Mouse (Mus musculus): Measurements from ENCODE around the gene Guf1. TPM values are rescaled to one million over a fixed set of nuclear protein-coding genes. Genes with fewer than 3 reads are reported as not detected.
A peak's percentile ranks its signal among the peaks of the same experiment; 100 is the strongest.

Gene Guf1
- polyA plus RNA-seq, 2 experiments, result 7.4 to 12.4 TPM

GRCm38 (mm10) chr5:69591640-69592461, 35.1 kb downstream of the Guf1 start, which contains the start of gene Gnpda2:
Gene Gnpda2 (minus strand): TSS chr5:69592340.
- TF ChIP-seq EP300 (IDR thresholded peaks at IDR 0.05; ENCODE audit: low read depth), result no peak
- TF ChIP-seq CTCF (IDR thresholded peaks at IDR 0.05; ENCODE audit: low read depth), result peak; percentile 58
- peak within 1 kb of the TSS; percentile 76 for H3K4me2 ChIP-seq (ENCODE audit: low read depth)
- H3K9ac ChIP-seq (replicated peaks), result peak within 1 kb of the TSS; percentile 77
- H3K9me3 ChIP-seq (ENCODE audit: control insufficient read depth, low read length), result no peaks in the 10 kb centered on the region
- ATAC-seq (ENCODE audit: insufficient read depth) (peak; percentile 90), DNase-seq (ENCODE audit: low read depth in 3 of 3, low spot score in 3 of 3) (peak; percentile 58 to 60 (median 60))
- no peak within 1 kb of the TSS for H3K27ac ChIP-seq
- 0 out of 4 replicates have a peak, but pooled peaks cover 0 to 2% of the 10 kb centered on the region in 2 experiments for H3K4me1 ChIP-seq (replicated peaks; ENCODE audit: control insufficient read depth in 2 of 2, insufficient read depth in 2 of 2, low read length in 1 of 2)
- H3K36me3 ChIP-seq (replicated peaks; ENCODE audit: control insufficient read depth, insufficient read depth, low read depth), result no peaks in the 10 kb centered on the region
- peak within 1 kb of the TSS; percentile 78 to 87 for H3K4me3 ChIP-seq (ENCODE audit: insufficient read depth in 1 of 2, low read depth in 2 of 2, low read length in 2 of 2)
- WGBS (ENCODE audit: insufficient replicate concordance), result 3% methylated on average over 42 of the region's 42 CpGs
- no peaks in the 10 kb centered on the region for H3K27me3 ChIP-seq (ENCODE audit: control insufficient read depth, insufficient read depth, low read length)

- DNase-seq (ENCODE audit: low read depth in 3 of 3, low spot score in 3 of 3), result no peak
- no peak for TF ChIP-seq EP300 (IDR thresholded peaks at IDR 0.05; ENCODE audit: low read depth)
- no peak for TF ChIP-seq CTCF (IDR thresholded peaks at IDR 0.05; ENCODE audit: low read depth)
- H3K4me3 ChIP-seq (ENCODE audit: insufficient read depth in 1 of 2, low read depth in 2 of 2, low read length in 2 of 2), result no peak overlapping the region
- H3K36me3 ChIP-seq (replicated peaks; ENCODE audit: control insufficient read depth, insufficient read depth, low read depth), result no peaks in the 10 kb centered on the region
- no peak overlapping the region for H3K27ac ChIP-seq
- ATAC-seq (ENCODE audit: insufficient read depth), result no peak
- H3K4me2 ChIP-seq (ENCODE audit: low read depth), result no peak overlapping the region
- H3K27me3 ChIP-seq (ENCODE audit: control insufficient read depth, insufficient read depth, low read length), result no peaks in the 10 kb centered on the region
- H3K9me3 ChIP-seq (ENCODE audit: control insufficient read depth, low read length), result no peaks in the 10 kb centered on the region
- no peak overlapping the region for H3K9ac ChIP-seq (replicated peaks)
- H3K4me1 ChIP-seq (replicated peaks; ENCODE audit: control insufficient read depth in 2 of 2, insufficient read depth in 2 of 2, low read length in 1 of 2), result no peaks in the 10 kb centered on the region
Measured at GRCm38 (mm10) chr5:69601027-69601426, 44.3 kb downstream of the Guf1 start.

- TF ChIP-seq EP300 (IDR thresholded peaks at IDR 0.05; ENCODE audit: low read depth), result no peak
- 0 out of 2 replicates have a peak, but pooled peaks have one; percentile 6 for TF ChIP-seq CTCF (IDR thresholded peaks at IDR 0.05; ENCODE audit: low read depth)
- ATAC-seq (ENCODE audit: insufficient read depth) (no peak), DNase-seq (ENCODE audit: low read depth in 3 of 3, low spot score in 3 of 3) (no peak)
- H3K4me1 ChIP-seq (replicated peaks; ENCODE audit: control insufficient read depth in 2 of 2, insufficient read depth in 2 of 2, low read length in 1 of 2), result no peaks in the 10 kb centered on the region
- no peak overlapping the region for H3K4me3 ChIP-seq (ENCODE audit: insufficient read depth in 1 of 2, low read depth in 2 of 2, low read length in 2 of 2)
- H3K4me2 ChIP-seq (ENCODE audit: low read depth), result no peak overlapping the region
- no peak overlapping the region for H3K27ac ChIP-seq
- H3K27me3 ChIP-seq (ENCODE audit: control insufficient read depth, insufficient read depth, low read length), result no peaks in the 10 kb centered on the region
- H3K9ac ChIP-seq (replicated peaks), result no peak overlapping the region
- H3K36me3 ChIP-seq (replicated peaks; ENCODE audit: control insufficient read depth, insufficient read depth, low read depth), result no peaks in the 10 kb centered on the region
- 17% methylated on average over 4 of the region's 4 CpGs for WGBS (ENCODE audit: insufficient replicate concordance)
- no peaks in the 10 kb centered on the region for H3K9me3 ChIP-seq (ENCODE audit: control insufficient read depth, low read length)
Measured at GRCm38 (mm10) chr5:69613209-69613796, 56.6 kb downstream of the Guf1 start.

GRCm38 (mm10) chr5:69620899-69621298, 64.2 kb downstream of the Guf1 start:
- DNase-seq (ENCODE audit: low read depth in 3 of 3, low spot score in 3 of 3), result no peak
- H3K4me1 ChIP-seq (replicated peaks; ENCODE audit: control insufficient read depth in 2 of 2, insufficient read depth in 2 of 2, low read length in 1 of 2), result no peaks in the 10 kb centered on the region
- no peak overlapping the region for H3K27ac ChIP-seq
- no peak overlapping the region for H3K4me2 ChIP-seq (ENCODE audit: low read depth)
- no peak for ATAC-seq (ENCODE audit: insufficient read depth)
- H3K27me3 ChIP-seq (ENCODE audit: control insufficient read depth, insufficient read depth, low read length), result no peaks in the 10 kb centered on the region
- no peak overlapping the region for H3K4me3 ChIP-seq (ENCODE audit: insufficient read depth in 1 of 2, low read depth in 2 of 2, low read length in 2 of 2)
- H3K9me3 ChIP-seq (ENCODE audit: control insufficient read depth, low read length), result no peaks in the 10 kb centered on the region
- H3K36me3 ChIP-seq (replicated peaks; ENCODE audit: control insufficient read depth, insufficient read depth, low read depth), result no peaks in the 10 kb centered on the region
- TF ChIP-seq CTCF (IDR thresholded peaks at IDR 0.05; ENCODE audit: low read depth) (no peak), EP300 (IDR thresholded peaks at IDR 0.05; ENCODE audit: low read depth) (no peak)
- H3K9ac ChIP-seq (replicated peaks), result no peak overlapping the region
- WGBS (ENCODE audit: insufficient replicate concordance), result 38% methylated on average over 1 of the region's 1 CpGs

Other genes starting within 250 kb of the Guf1 start
- gene Kctd8, start 215.2 kb upstream of the Guf1 start, polyA plus RNA-seq (2012; rRNA removed), result 0.02 TPM in 1 of 2 replicates, not detected in the other
- gene Kctd8, start 215.2 kb upstream of the Guf1 start, polyA plus RNA-seq (2014; fragmentation: Nextera tagmentation; extraction: Ambion mirVana), result not detected in 2 replicates
- gene Yipf7, start 14.3 kb upstream of the Guf1 start, polyA plus RNA-seq (2012; rRNA removed), result not detected in 2 replicates
- gene Yipf7, start 14.3 kb upstream of the Guf1 start, polyA plus RNA-seq (2014; fragmentation: Nextera tagmentation; extraction: Ambion mirVana), result not detected in 2 replicates
- 2.2 and 3.2 TPM in 2 replicates for gene Gnpda2, start 35.4 kb downstream of the Guf1 start, polyA plus RNA-seq (2012; rRNA removed)
- 7.8 and 7.9 TPM in 2 replicates for gene Gnpda2, start 35.4 kb downstream of the Guf1 start, polyA plus RNA-seq (2014; fragmentation: Nextera tagmentation; extraction: Ambion mirVana)

All from liver, embryonic 14.5 days (tissue).